In genomic region chr3:116771597-116771996, GRCm38 (mm10) we compare ENCODE assay signal across 13 mouse cellular contexts. TPM values are rescaled to one million over a fixed set of nuclear protein-coding genes. Genes with fewer than 3 reads are reported as not detected.
DNase-seq lines count a peak whose midpoint lies in the region; ATAC-seq and TF ChIP-seq lines count a peak whose summit lies in the region.
"Had no signal": no experiment of that assay in that cellular context is flagged by ENCODE, and none has a peak within 500 bp of the region (broad histone marks: within the 10 kb centered on the region; RNA-seq: fewer than 3 reads in every experiment).

No protein-coding gene starts in this region.

- no peak overlapping the region for H3K4me3 ChIP-seq in kidney, adult 2 months (ENCODE audit: insufficient read depth, low read depth, low read length)
- H3K4me3 ChIP-seq: forebrain, embryonic 13.5 days; heart, embryonic 13.5 days; limb, embryonic 13.5 days; megakaryocyte, embryonic 14.5 days had no signal

- no peak overlapping the region for H3K27ac ChIP-seq in kidney, adult 2 months (ENCODE audit: insufficient read depth, low read depth, low read length)
- H3K27ac ChIP-seq: forebrain, embryonic 13.5 days; heart, embryonic 13.5 days; limb, embryonic 13.5 days had no signal

- H3K4me1 ChIP-seq in kidney, adult 2 months (ENCODE audit: control insufficient read depth, insufficient read depth, low read length), result no peaks in the 10 kb centered on the region
- H3K4me1 ChIP-seq: forebrain, embryonic 13.5 days; heart, embryonic 13.5 days; limb, embryonic 13.5 days; megakaryocyte, embryonic 14.5 days had no signal

- H3K27me3 ChIP-seq in kidney, adult 2 months (replicated peaks; ENCODE audit: control insufficient read depth, insufficient read depth, low read length), result no peaks in the 10 kb centered on the region
- H3K27me3 ChIP-seq: forebrain, embryonic 13.5 days; heart, embryonic 13.5 days; limb, embryonic 13.5 days; megakaryocyte, embryonic 14.5 days had no signal

- WGBS in kidney, adult 2 months, result 86% methylated on average over 2 of the region's 2 CpGs

- peak; percentile 20; the same call in 1 of the 2 replicates for TF ChIP-seq CTCF in kidney, adult 2 months (conservative IDR thresholded peaks at IDR 0.05; ENCODE audit: insufficient read depth, insufficient read length, low read depth, low read length)

- peak; percentile 6 to 18 for DNase-seq in cerebellum, postnatal 14 days
- no peak for DNase-seq in cerebellum, adult 8-10 months
- DNase-seq in kidney, adult 2 months, result peak; percentile 21
- no peak for DNase-seq in kidney, adult 18-20 months
- peak; percentile 7 for DNase-seq in lung, postnatal 36 days
- no peak for DNase-seq in lung, postnatal 25 days (ENCODE audit: low spot score)
- no peak for DNase-seq in spleen, adult 12 weeks (ENCODE audit: low spot score)

- peaks cover 8% of the 10 kb centered on the region for H3K36me3 ChIP-seq in kidney, adult 2 months (ENCODE audit: control insufficient read depth, insufficient read depth, low read length)

- 0 out of 2 replicates have a peak, but pooled peaks have one; percentile 14 for ATAC-seq in megakaryocyte progenitor cell, adult 5-6 weeks (replicated peaks; ENCODE audit: poor library complexity)
- ATAC-seq: activated CD4-positive, CD25-positive, alpha-beta regulatory T cell, adult 4 months; forebrain, embryonic 13.5 days had no signal

- no peak for TF ChIP-seq POLR2A in kidney, adult 2 months (IDR thresholded peaks at IDR 0.05; ENCODE audit: low read depth, low read length)

RNA-seq across cellular contexts. Expression of gene Agl, which starts 36.4 kb away (rescaled TPM):
- 12.7 and 13.6 TPM in 2 replicates for polyA plus RNA-seq in kidney, adult 2 months (2012; rRNA removed)
- total RNA-seq in megakaryocyte progenitor cell, adult 5-6 weeks (2015), result 12.8 and 15.5 TPM in 2 replicates
- 10.4 and 14.0 TPM in 2 replicates for total RNA-seq in megakaryocyte progenitor cell, adult 5-6 weeks (2017)

RNA-seq across cellular contexts. Expression of gene Slc35a3, which starts 59.0 kb away (rescaled TPM):
- polyA plus RNA-seq in kidney, adult 2 months (2012; rRNA removed), result 15.7 and 17.5 TPM in 2 replicates
- total RNA-seq in megakaryocyte progenitor cell, adult 5-6 weeks (2015), result 42.5 and 45.9 TPM in 2 replicates
- total RNA-seq in megakaryocyte progenitor cell, adult 5-6 weeks (2017), result 51.3 and 60.6 TPM in 2 replicates

Comparison
In these comparisons a context has a peak if more than half of its experiments do, and no peak if none do; other contexts are left out.
1. DNase-seq: peak in cerebellum, postnatal 14 days (2 of 2), kidney, adult 2 months (single experiment) and lung, postnatal 36 days (single experiment); none in cerebellum, adult 8-10 months (single experiment), kidney, adult 18-20 months (single experiment), lung, postnatal 25 days (single experiment) and spleen, adult 12 weeks (single experiment).